Mouse (Mus musculus) hindbrain, embryonic 12.5 days (tissue): ENCODE data around the gene Znrf2. TPM values are rescaled to one million over a fixed set of nuclear protein-coding genes. Genes with fewer than 3 reads are reported as not detected.

Source experiments
- polyA plus RNA-seq: library from polyadenylated mRNA; unstranded; fragments of >200 nt; fragmentation: Nextera tagmentation; extraction: Ambion mirVana; gene quantifications from 2 replicates; pipeline ENCODE4 v1.2.1, GENCODE M21; 2016

The Znrf2 gene
- polyA plus RNA-seq, 1 experiment from 2014 or later = 4.1 TPM

Other genes starting within 250 kb of the Znrf2 start
- gene Plekha8, start 221.8 kb upstream of the Znrf2 start, polyA plus RNA-seq = 17.7 and 19.4 TPM in 2 replicates
- 21.0 and 26.4 TPM in 2 replicates for gene Fkbp14, start 219.6 kb upstream of the Znrf2 start, polyA plus RNA-seq
- gene Mturn, start 135.3 kb upstream of the Znrf2 start, polyA plus RNA-seq = 54.5 and 59.9 TPM in 2 replicates
- gene Nod1, start 155.7 kb downstream of the Znrf2 start, polyA plus RNA-seq = 4.8 and 5.1 TPM in 2 replicates
- 12.2 and 17.9 TPM in 2 replicates for gene Ggct, start 176.0 kb downstream of the Znrf2 start, polyA plus RNA-seq
- gene Gars, start 221.1 kb downstream of the Znrf2 start, polyA plus RNA-seq = 188 and 189 TPM in 2 replicates